Mouse (Mus musculus) small intestine, adult 2 months (tissue): ENCODE data around the gene Cnep1r1.

Source experiments
- CTCF ChIP-seq: fragments of 200-500 bp; IDR thresholded peaks from 2 replicates; pipeline ENCODE4 v1.5.1; 2012; ENCODE audit warnings: low read depth, mild to moderate bottlenecking, control low read depth, inconsistent platforms, low read length, moderate library complexity, mixed read lengths; ENCODE audit not compliant: insufficient replicate concordance, insufficient read length; ENCODE audit errors: extremely low read depth
- POLR2A ChIP-seq: fragments of 200-500 bp; IDR thresholded peaks from 2 replicates; pipeline ENCODE4 v1.6.1; 2012; ENCODE audit warnings: low read depth, mild to moderate bottlenecking, control low read depth, inconsistent platforms, low read length, moderate library complexity

DNA sequence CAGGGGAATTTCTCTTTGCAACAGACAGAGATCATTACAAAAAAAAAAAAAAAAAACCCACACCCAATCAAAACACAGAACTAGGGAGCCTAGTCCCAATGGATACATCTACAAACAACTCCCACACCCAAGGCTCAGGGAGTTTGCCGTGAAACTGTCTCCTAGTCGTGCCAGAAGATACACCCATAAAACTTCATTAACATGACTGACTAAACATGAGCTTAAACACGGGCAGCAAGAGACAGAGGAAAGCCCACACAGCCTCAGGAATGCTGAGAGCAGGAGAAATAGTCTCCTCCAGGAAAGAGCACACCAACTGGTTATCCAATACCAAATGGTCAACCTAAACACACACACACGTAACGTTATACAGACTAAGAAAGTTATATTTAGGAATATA lies 36.4 kb upstream of the Cnep1r1 start:
- TF ChIP-seq POLR2A: no peak
- no peak for TF ChIP-seq CTCF
